17 mouse cellular contexts compared by ENCODE assay signal in genomic region chr11:87720839-87721238, GRCm38 (mm10). TPM values are rescaled to one million over a fixed set of nuclear protein-coding genes. Genes with fewer than 3 reads are reported as not detected.
DNase-seq lines count a peak whose midpoint lies in the region; ATAC-seq lines count a peak whose summit lies in the region.
"Had no signal": no experiment of that assay in that cellular context is flagged by ENCODE, and none has a peak within 500 bp of the region (broad histone marks: within the 10 kb centered on the region; RNA-seq: fewer than 3 reads in every experiment).

No protein-coding gene starts in this region.

- WGBS in heart, embryonic 16.5 days: 68% methylated on average over 9 of the region's 9 CpGs
- WGBS in stomach, embryonic 16.5 days: 49% methylated on average over 9 of the region's 9 CpGs
- 62% methylated on average over 9 of the region's 9 CpGs for WGBS in kidney, embryonic 14.5 days

- peaks cover 4% of the 10 kb centered on the region for H3K4me1 ChIP-seq in heart, embryonic 16.5 days (ENCODE audit: control insufficient read depth, insufficient read depth, low read length)
- H3K4me1 ChIP-seq in stomach, embryonic 16.5 days (ENCODE audit: control insufficient read depth, insufficient read depth, low read length): peaks cover 8% of the 10 kb centered on the region
- peaks cover 6% of the 10 kb centered on the region for H3K4me1 ChIP-seq in kidney, embryonic 14.5 days (ENCODE audit: control insufficient read depth, insufficient read depth, low read length)

- no peaks in the 10 kb centered on the region for H3K9me3 ChIP-seq in heart, embryonic 16.5 days (replicated peaks; ENCODE audit: control insufficient read depth, low read length)
- H3K9me3 ChIP-seq in stomach, embryonic 16.5 days (replicated peaks; ENCODE audit: control insufficient read depth, low read length): no peaks in the 10 kb centered on the region
- H3K9me3 ChIP-seq in kidney, embryonic 14.5 days (ENCODE audit: control insufficient read depth, low read length): no peaks in the 10 kb centered on the region
- H3K9me3 ChIP-seq: heart, embryonic 12.5 days had no signal

- peak overlapping the region; percentile 68 for H3K27ac ChIP-seq in heart, embryonic 16.5 days (ENCODE audit: low read length)
- peak overlapping the region; percentile 74 for H3K27ac ChIP-seq in stomach, embryonic 16.5 days (ENCODE audit: low read length)
- H3K27ac ChIP-seq in kidney, embryonic 14.5 days (ENCODE audit: low read depth, low read length): no peak overlapping the region
- H3K27ac ChIP-seq: hindbrain, embryonic 14.5 days; liver, embryonic 14.5 days had no signal

- no peaks in the 10 kb centered on the region for H3K27me3 ChIP-seq in heart, embryonic 16.5 days (ENCODE audit: control insufficient read depth, insufficient read depth, low read length)
- H3K27me3 ChIP-seq in stomach, embryonic 16.5 days (ENCODE audit: control insufficient read depth, insufficient read depth, low read length): no peaks in the 10 kb centered on the region
- H3K27me3 ChIP-seq in kidney, embryonic 14.5 days (ENCODE audit: control insufficient read depth, insufficient read depth, low read length): no peaks in the 10 kb centered on the region

- intact Hi-C loops in heart, postnatal 10 days (cut with DNase I): no loop called here

- no peaks in the 10 kb centered on the region for H3K36me3 ChIP-seq in heart, embryonic 16.5 days (ENCODE audit: control insufficient read depth, insufficient read depth)
- H3K36me3 ChIP-seq in stomach, embryonic 16.5 days (ENCODE audit: control insufficient read depth, insufficient read depth, low read length): no peaks in the 10 kb centered on the region
- H3K36me3 ChIP-seq in kidney, embryonic 14.5 days (ENCODE audit: control insufficient read depth, insufficient read depth, low read length): no peaks in the 10 kb centered on the region
- H3K36me3 ChIP-seq: heart, embryonic 12.5 days had no signal

- 0 out of 2 replicates have a peak, but pooled peaks have one; percentile 41 for ATAC-seq in heart, embryonic 16.5 days (replicated peaks; ENCODE audit: extremely low read depth, insufficient read depth, low FRiP score)
- ATAC-seq in activated CD4-positive, CD25-positive, alpha-beta regulatory T cell, adult 4 months: peak; percentile 94
- no peak for ATAC-seq in stomach, embryonic 16.5 days (ENCODE audit: insufficient read depth, low FRiP score)
- no peak for ATAC-seq in kidney, embryonic 14.5 days (ENCODE audit: low FRiP score, low TSS enrichment)
- ATAC-seq: forebrain, embryonic 16.5 days had no signal

- peak overlapping the region; percentile 13; the same call in 1 of the 2 replicates for H3K4me2 ChIP-seq in heart, embryonic 16.5 days (ENCODE audit: low read depth, low read length)
- no peak overlapping the region for H3K4me2 ChIP-seq in stomach, embryonic 16.5 days (ENCODE audit: low read depth, low read length)
- H3K4me2 ChIP-seq in kidney, embryonic 14.5 days (replicated peaks; ENCODE audit: low read depth, low read length): no peak overlapping the region
- H3K4me2 ChIP-seq: heart, embryonic 12.5 days; hindbrain, embryonic 14.5 days had no signal

- DNase-seq in heart, postnatal 10 days: no peak
- peak; percentile 13 to 26 for DNase-seq in B cell, adult 2 months
- no peak for DNase-seq in adrenal gland, postnatal 4 days (ENCODE audit: low spot score in 2 of 2)
- DNase-seq in right cerebral cortex, postnatal 14 days: no peak
- DNase-seq: adrenal gland, postnatal 14 days; gastrocnemius, postnatal 14 days; kidney, adult 8-10 months had no signal

- H3K4me3 ChIP-seq in heart, embryonic 16.5 days (ENCODE audit: low read length): no peak overlapping the region
- no peak overlapping the region for H3K4me3 ChIP-seq in stomach, embryonic 16.5 days (replicated peaks; ENCODE audit: low read length)
- no peak overlapping the region for H3K4me3 ChIP-seq in kidney, embryonic 14.5 days (ENCODE audit: low read length)
- H3K4me3 ChIP-seq: heart, embryonic 12.5 days; megakaryocyte, embryonic 14.5 days; myocyte had no signal

- no peak overlapping the region for H3K9ac ChIP-seq in heart, embryonic 16.5 days (ENCODE audit: low read length)
- no peak overlapping the region for H3K9ac ChIP-seq in stomach, embryonic 16.5 days (ENCODE audit: low read length)
- no peak overlapping the region for H3K9ac ChIP-seq in kidney, embryonic 14.5 days (ENCODE audit: low read depth, low read length)
- H3K9ac ChIP-seq: heart, embryonic 12.5 days; hindbrain, embryonic 14.5 days; liver, embryonic 14.5 days had no signal

RNA-seq across cellular contexts. Expression of gene Supt4a, which starts 16.5 kb away (rescaled TPM):
- 100 and 111 TPM in 2 replicates for polyA plus RNA-seq in heart, embryonic 16.5 days (2015; fragmentation: Nextera tagmentation; extraction: Ambion mirVana)
- total RNA-seq in heart, postnatal 10 days (2021): 10 to 100 TPM; 50.5 to 56.9 TPM
- 100 to 1,000 TPM; 373 to 410 TPM for polyA plus RNA-seq in activated CD4-positive, CD25-positive, alpha-beta regulatory T cell, adult 4 months (2017; shearing (Covaris generic))
- 116 and 119 TPM in 2 replicates for polyA plus RNA-seq in stomach, embryonic 16.5 days (2015; fragmentation: Nextera tagmentation; extraction: Ambion mirVana)
- 188 and 200 TPM in 2 replicates for polyA plus RNA-seq in kidney, embryonic 14.5 days (2014; fragmentation: Nextera tagmentation; extraction: Ambion mirVana)
- total RNA-seq in adrenal gland, postnatal 4 days (2021): 10 to 100 TPM; 88.2 to 89.0 TPM

RNA-seq across cellular contexts. Expression of gene Tspoap1, which starts 39.5 kb away (rescaled TPM):
- 1.1 and 1.2 TPM in 2 replicates for polyA plus RNA-seq in heart, embryonic 16.5 days (2015; fragmentation: Nextera tagmentation; extraction: Ambion mirVana)
- under 1 TPM; 0.15 to 0.31 TPM for total RNA-seq in heart, postnatal 10 days (2021)
- 1 to 10 TPM; 1.6 to 2.4 TPM for polyA plus RNA-seq in activated CD4-positive, CD25-positive, alpha-beta regulatory T cell, adult 4 months (2017; shearing (Covaris generic))
- polyA plus RNA-seq in stomach, embryonic 16.5 days (2015; fragmentation: Nextera tagmentation; extraction: Ambion mirVana): 1.5 and 1.7 TPM in 2 replicates
- 3.0 and 4.2 TPM in 2 replicates for polyA plus RNA-seq in kidney, embryonic 14.5 days (2014; fragmentation: Nextera tagmentation; extraction: Ambion mirVana)
- 1 to 10 TPM; 6.4 to 7.6 TPM for total RNA-seq in adrenal gland, postnatal 4 days (2021)

RNA-seq across cellular contexts. Expression of gene Rnf43, which starts 58.3 kb away (rescaled TPM):
- polyA plus RNA-seq in heart, embryonic 16.5 days (2015; fragmentation: Nextera tagmentation; extraction: Ambion mirVana): 2.1 and 2.4 TPM in 2 replicates
- under 1 TPM; 0.34 to 0.40 TPM for total RNA-seq in heart, postnatal 10 days (2021)
- 10 to 100 TPM; 23.8 to 25.3 TPM for polyA plus RNA-seq in activated CD4-positive, CD25-positive, alpha-beta regulatory T cell, adult 4 months (2017; shearing (Covaris generic))
- polyA plus RNA-seq in stomach, embryonic 16.5 days (2015; fragmentation: Nextera tagmentation; extraction: Ambion mirVana): 14.7 and 16.9 TPM in 2 replicates
- 5.9 and 10.4 TPM in 2 replicates for polyA plus RNA-seq in kidney, embryonic 14.5 days (2014; fragmentation: Nextera tagmentation; extraction: Ambion mirVana)
- total RNA-seq in adrenal gland, postnatal 4 days (2021): 1 to 10 TPM; 4.4 to 5.7 TPM
- polyA plus RNA-seq: myocyte had no signal

Comparison
In these comparisons a context has a peak if more than half of its experiments do, and no peak if none do; other contexts are left out.
1. ATAC-seq: peak in heart, embryonic 16.5 days (single experiment) and activated CD4-positive, CD25-positive, alpha-beta regulatory T cell, adult 4 months (single experiment); none in stomach, embryonic 16.5 days (single experiment) and kidney, embryonic 14.5 days (single experiment).
2. DNase-seq: peak in B cell, adult 2 months (2 of 2); none in heart, postnatal 10 days (0 of 2), adrenal gland, postnatal 4 days (0 of 2) and right cerebral cortex, postnatal 14 days (single experiment).